Mouse (Mus musculus): ENCODE measurements around the gene Gm17662. TPM values are rescaled to one million over a fixed set of nuclear protein-coding genes. Genes with fewer than 3 reads are reported as not detected.

The Gm17662 gene
- total and polyA plus RNA-seq, 2 experiments from 2014 or later = not detected

DNA sequence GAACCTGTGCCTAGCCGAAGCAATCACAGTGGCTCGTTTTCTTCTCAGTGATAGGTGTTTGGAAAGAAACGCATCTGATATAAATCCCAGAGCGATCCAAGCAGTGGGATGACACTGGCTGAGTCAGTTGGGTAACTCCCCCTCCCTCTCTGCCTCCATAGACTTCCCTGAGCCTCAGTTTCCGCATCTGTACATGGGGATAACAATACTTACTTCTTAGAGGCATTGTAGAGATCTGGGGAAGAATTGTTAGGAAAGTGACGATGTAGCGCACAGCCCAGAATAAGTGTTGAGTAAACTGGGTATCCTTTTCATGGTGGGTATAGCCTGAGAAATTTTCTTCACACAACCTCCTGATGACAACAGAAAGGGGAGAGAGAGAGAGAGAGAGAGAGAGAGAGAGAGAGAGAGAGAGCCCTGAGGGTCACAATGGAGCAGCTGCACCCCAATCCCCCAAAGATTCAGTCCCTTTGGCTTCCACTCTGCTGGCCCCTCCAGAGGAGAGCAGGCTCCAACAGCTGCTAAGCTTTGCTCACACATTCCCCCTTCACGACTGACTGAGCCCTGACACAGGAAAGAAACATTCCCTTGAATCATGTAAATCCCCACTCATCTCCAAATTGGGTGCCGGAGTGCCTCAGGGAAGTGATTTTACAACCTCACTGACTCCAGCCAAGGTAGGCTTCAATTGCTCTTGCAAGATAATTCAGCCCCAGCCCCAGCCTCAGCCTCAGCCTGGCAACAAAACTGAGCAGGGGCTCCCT, 31.6 kb downstream of the Gm17662 start:
- H3K9me3 ChIP-seq (replicated peaks; ENCODE audit: control insufficient read depth, low read length) = no peaks in the 10 kb centered on the region
- no peak for ATAC-seq (ENCODE audit: insufficient read depth, low read depth)
- H3K9ac ChIP-seq (replicated peaks; ENCODE audit: low read depth, low read length) = no peak overlapping the region
- no peak overlapping the region for H3K27ac ChIP-seq (ENCODE audit: low read depth)
- H3K27me3 ChIP-seq (ENCODE audit: control insufficient read depth, insufficient read depth, low read length) = 0 out of 2 replicates have a peak, but pooled peaks cover 9% of the 10 kb centered on the region
- H3K4me3 ChIP-seq (ENCODE audit: low read depth, low read length) = no peak overlapping the region
- no peak for TF ChIP-seq EP300 (IDR thresholded peaks at IDR 0.05; ENCODE audit: low read depth)
- no peak for TF ChIP-seq CTCF (IDR thresholded peaks at IDR 0.05; ENCODE audit: low read depth)
- no peaks in the 10 kb centered on the region for H3K36me3 ChIP-seq (replicated peaks; ENCODE audit: control insufficient read depth, insufficient read depth, low read length)
- no peaks in the 10 kb centered on the region for H3K4me1 ChIP-seq (ENCODE audit: control insufficient read depth, insufficient read depth)
- 73% methylated on average over 9 of the region's 9 CpGs for WGBS
- no peak for DNase-seq (ENCODE audit: low spot score)
- no peak overlapping the region for H3K4me2 ChIP-seq (ENCODE audit: low read depth, low read length)

DNA sequence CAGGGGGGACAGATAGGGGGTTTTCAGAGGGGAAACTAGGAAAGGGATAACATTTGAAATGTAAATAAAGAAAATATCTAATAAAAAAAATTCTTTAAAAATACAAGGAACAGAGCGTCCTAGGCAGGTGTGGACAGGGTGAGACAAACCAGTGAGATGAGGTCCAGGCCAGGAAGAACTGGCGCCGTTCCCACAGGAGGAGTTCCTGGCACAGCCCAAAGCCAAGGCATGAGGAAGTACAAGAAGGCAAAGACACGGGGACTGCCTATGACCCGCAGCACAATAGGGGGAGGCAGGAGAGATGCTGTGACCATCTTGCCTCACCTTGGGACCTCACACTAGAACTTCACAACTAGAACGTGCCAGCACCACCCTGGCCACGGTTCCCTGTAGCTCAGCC, 34.6 kb downstream of the Gm17662 start:
- ATAC-seq (ENCODE audit: insufficient read depth, low read depth) = peak; percentile 93
- Histone ChIP-seq H3K27ac (ENCODE audit: low read depth) (no peak overlapping the region), H3K4me1 (ENCODE audit: control insufficient read depth, insufficient read depth) (no peaks in the 10 kb centered on the region)

DNA sequence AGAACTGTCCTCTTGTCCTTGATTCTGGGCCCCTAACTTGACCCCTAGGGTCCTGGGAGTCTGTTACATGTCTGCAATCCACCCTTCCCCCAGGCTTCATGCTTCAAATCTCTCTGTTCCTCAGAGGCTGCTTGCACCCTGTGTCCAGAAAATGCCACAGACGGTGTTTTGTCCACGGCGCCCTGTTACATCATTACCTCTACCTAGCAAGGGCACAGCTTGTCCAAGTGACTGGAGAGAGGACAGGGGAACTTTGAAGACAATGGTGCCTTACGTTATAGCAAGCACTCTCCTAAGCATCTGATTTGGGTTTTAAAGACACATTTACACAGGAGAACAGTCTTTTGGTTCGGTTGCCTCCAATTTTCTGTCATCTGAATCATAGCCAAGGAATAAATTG, 36.5 kb downstream of the Gm17662 start:
- ATAC-seq (ENCODE audit: insufficient read depth, low read depth) = no peak
- Histone ChIP-seq H3K36me3 (replicated peaks; ENCODE audit: control insufficient read depth, insufficient read depth, low read length) (no peaks in the 10 kb centered on the region), H3K9me3 (replicated peaks; ENCODE audit: control insufficient read depth, low read length) (no peaks in the 10 kb centered on the region), H3K4me1 (ENCODE audit: control insufficient read depth, insufficient read depth) (no peaks in the 10 kb centered on the region), H3K4me2 (ENCODE audit: low read depth, low read length) (no peak overlapping the region), H3K9ac (replicated peaks; ENCODE audit: low read depth, low read length) (no peak overlapping the region), H3K27me3 (ENCODE audit: control insufficient read depth, insufficient read depth, low read length) (no peaks in the 10 kb centered on the region), H3K27ac (ENCODE audit: low read depth) (no peak overlapping the region), H3K4me3 (ENCODE audit: low read depth, low read length) (no peak overlapping the region)
- WGBS = 72% methylated on average over 5 of the region's 5 CpGs
- DNase-seq (ENCODE audit: low spot score) = no peak
- no peak for TF ChIP-seq CTCF (IDR thresholded peaks at IDR 0.05; ENCODE audit: low read depth)
- TF ChIP-seq EP300 (IDR thresholded peaks at IDR 0.05; ENCODE audit: low read depth) = no peak

More for the DNA sequence above, 34.6 kb downstream of the Gm17662 start:
- Histone ChIP-seq H3K36me3 (replicated peaks; ENCODE audit: control insufficient read depth, insufficient read depth, low read length) (no peaks in the 10 kb centered on the region), H3K27me3 (ENCODE audit: control insufficient read depth, insufficient read depth, low read length) (0 out of 2 replicates have a peak, but pooled peaks cover 5% of the 10 kb centered on the region), H3K4me2 (ENCODE audit: low read depth, low read length) (no peak overlapping the region), H3K9me3 (replicated peaks; ENCODE audit: control insufficient read depth, low read length) (no peaks in the 10 kb centered on the region), H3K4me3 (ENCODE audit: low read depth, low read length) (no peak overlapping the region), H3K9ac (replicated peaks; ENCODE audit: low read depth, low read length) (no peak overlapping the region)
- TF ChIP-seq CTCF (IDR thresholded peaks at IDR 0.05; ENCODE audit: low read depth) (no peak), EP300 (IDR thresholded peaks at IDR 0.05; ENCODE audit: low read depth) (no peak)
- DNase-seq (ENCODE audit: low spot score) = peak; percentile 32
- WGBS = 22% methylated on average over 7 of the region's 7 CpGs

DNA sequence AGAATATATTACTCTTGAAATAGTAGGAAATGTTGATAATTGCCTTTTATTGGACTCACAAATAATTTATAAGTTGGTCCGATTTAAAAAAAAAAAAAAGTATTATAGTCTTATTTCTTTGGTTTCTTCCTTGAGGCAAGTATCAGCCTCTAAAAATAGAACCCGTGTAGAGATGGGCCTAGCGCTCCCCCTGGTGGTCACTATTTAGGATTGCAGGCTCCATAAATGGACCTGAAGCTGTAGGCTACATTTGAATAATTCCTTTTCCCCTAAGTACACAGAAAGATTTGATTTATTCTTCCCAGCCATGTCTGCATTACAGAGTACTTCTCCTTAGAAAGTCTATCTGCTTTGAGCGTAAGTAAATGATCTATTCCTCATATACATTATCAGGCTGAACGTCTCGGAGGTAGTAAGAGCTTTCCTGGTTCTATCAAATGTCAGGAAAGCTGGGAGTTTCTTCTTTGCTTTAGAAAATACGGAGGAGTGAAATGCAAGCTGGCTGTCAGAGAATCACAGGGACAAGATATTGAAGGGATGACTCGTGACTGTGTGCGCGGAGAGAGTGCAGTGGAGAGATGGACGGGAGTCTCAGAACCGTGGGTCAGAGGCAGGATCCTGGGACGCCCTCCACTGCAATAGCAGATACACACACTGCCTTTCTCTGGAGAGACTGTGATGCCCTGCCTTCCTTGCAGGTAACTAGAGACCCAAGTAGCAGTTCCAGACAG, 37.0 kb downstream of the Gm17662 start:
- WGBS = 45% methylated on average over 13 of the region's 13 CpGs
- peak; percentile 69 for DNase-seq (ENCODE audit: low spot score)

DNA sequence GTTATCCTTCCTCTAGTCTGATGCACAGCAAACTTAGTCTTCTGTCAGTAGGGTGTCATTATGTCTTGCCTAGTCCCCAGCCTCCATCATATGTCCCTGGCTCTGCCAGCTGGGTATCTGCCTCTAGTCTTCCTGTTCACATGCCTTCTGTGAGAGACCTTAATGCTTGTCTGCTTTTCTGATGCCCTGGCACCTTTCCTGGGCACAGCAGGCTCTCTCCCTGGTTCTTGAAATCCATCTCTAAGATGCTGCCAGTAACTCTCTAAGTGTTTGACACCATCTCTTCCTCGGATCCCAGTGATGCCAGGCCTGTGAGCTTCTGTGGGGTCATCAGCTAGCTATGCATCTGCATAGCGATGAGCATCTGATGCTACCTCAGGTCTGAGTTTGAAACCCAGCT, 45.7 kb downstream of the Gm17662 start:
- Histone ChIP-seq H3K36me3 (replicated peaks; ENCODE audit: control insufficient read depth, insufficient read depth, low read length) (no peaks in the 10 kb centered on the region), H3K27me3 (ENCODE audit: control insufficient read depth, insufficient read depth, low read length) (no peaks in the 10 kb centered on the region), H3K4me2 (ENCODE audit: low read depth, low read length) (no peak overlapping the region), H3K9me3 (replicated peaks; ENCODE audit: control insufficient read depth, low read length) (no peaks in the 10 kb centered on the region), H3K4me1 (ENCODE audit: control insufficient read depth, insufficient read depth) (no peaks in the 10 kb centered on the region), H3K27ac (ENCODE audit: low read depth) (no peak overlapping the region), H3K4me3 (ENCODE audit: low read depth, low read length) (no peak overlapping the region), H3K9ac (replicated peaks; ENCODE audit: low read depth, low read length) (no peak overlapping the region)
- DNase-seq (ENCODE audit: low spot score) = no peak
- ATAC-seq (ENCODE audit: insufficient read depth, low read depth) = no peak
- no peak for TF ChIP-seq CTCF (IDR thresholded peaks at IDR 0.05; ENCODE audit: low read depth)
- no peak for TF ChIP-seq EP300 (IDR thresholded peaks at IDR 0.05; ENCODE audit: low read depth)
- 74% methylated on average over 2 of the region's 2 CpGs for WGBS

More for the DNA sequence above, 37.0 kb downstream of the Gm17662 start:
- Histone ChIP-seq H3K36me3 (replicated peaks; ENCODE audit: control insufficient read depth, insufficient read depth, low read length) (no peaks in the 10 kb centered on the region), H3K27ac (ENCODE audit: low read depth) (no peak overlapping the region), H3K4me3 (ENCODE audit: low read depth, low read length) (no peak overlapping the region), H3K9ac (replicated peaks; ENCODE audit: low read depth, low read length) (no peak overlapping the region), H3K4me2 (ENCODE audit: low read depth, low read length) (no peak overlapping the region), H3K4me1 (ENCODE audit: control insufficient read depth, insufficient read depth) (no peaks in the 10 kb centered on the region), H3K27me3 (ENCODE audit: control insufficient read depth, insufficient read depth, low read length) (no peaks in the 10 kb centered on the region), H3K9me3 (replicated peaks; ENCODE audit: control insufficient read depth, low read length) (no peaks in the 10 kb centered on the region)
- no peak for ATAC-seq (ENCODE audit: insufficient read depth, low read depth)
- TF ChIP-seq EP300 (IDR thresholded peaks at IDR 0.05; ENCODE audit: low read depth) (no peak), CTCF (IDR thresholded peaks at IDR 0.05; ENCODE audit: low read depth) (peak; percentile 93)
